Mouse (Mus musculus): ENCODE results near the gene App.

App gene

GRCm38 (mm10) chr16:85173373-85174081 lies at the start of gene App:
App (minus strand) TSS chr16:85173766.
- peak; percentile 92 for DNase-seq (ENCODE audit: low spot score in 2 of 2)

- peak; percentile 34 to 56 for DNase-seq (ENCODE audit: low spot score in 2 of 2)
Observed at GRCm38 (mm10) chr16:85215846-85216245, 42.3 kb upstream of the App start.

GRCm38 (mm10) chr16:85215173-85215572 lies 41.6 kb upstream of the App start:
- DNase-seq (ENCODE audit: low spot score in 2 of 2) = no peak

- DNase-seq (ENCODE audit: low spot score in 2 of 2) = no peak
Observed at GRCm38 (mm10) chr16:85195622-85196021, 22.1 kb upstream of the App start.

- no peak for DNase-seq (ENCODE audit: low spot score in 2 of 2)
Observed at GRCm38 (mm10) chr16:85195167-85195566, 21.6 kb upstream of the App start.

GRCm38 (mm10) chr16:85181502-85181901 lies 7.9 kb upstream of the App start:
- DNase-seq (ENCODE audit: low spot score in 2 of 2) = no peak

GRCm38 (mm10) chr16:85180710-85181109 lies 7.1 kb upstream of the App start:
- DNase-seq (ENCODE audit: low spot score in 2 of 2) = no peak

- DNase-seq (ENCODE audit: low spot score in 2 of 2) = no peak
Observed at GRCm38 (mm10) chr16:85176666-85177065, 3.1 kb upstream of the App start.

GRCm38 (mm10) chr16:85172571-85173372 lies 794 bp downstream of the App start:
- peak; percentile 47 to 50 for DNase-seq (ENCODE audit: low spot score in 2 of 2)

GRCm38 (mm10) chr16:85171976-85172570 lies 1.5 kb downstream of the App start:
- DNase-seq (ENCODE audit: low spot score in 2 of 2) = peak; percentile 48 to 72

- peak in 1 of 2 experiments; percentile 37 for DNase-seq (ENCODE audit: low spot score in 2 of 2)
Observed at GRCm38 (mm10) chr16:85170826-85171510, 2.6 kb downstream of the App start.

- no peak for DNase-seq (ENCODE audit: low spot score in 2 of 2)
Observed at GRCm38 (mm10) chr16:85168821-85169220, 4.7 kb downstream of the App start.

- DNase-seq (ENCODE audit: low spot score in 2 of 2) = no peak
Observed at GRCm38 (mm10) chr16:85166205-85166604, 7.4 kb downstream of the App start.

GRCm38 (mm10) chr16:85165631-85166030 lies 7.9 kb downstream of the App start:
- DNase-seq (ENCODE audit: low spot score in 2 of 2) = no peak

GRCm38 (mm10) chr16:85165177-85165576 lies 8.4 kb downstream of the App start:
- no peak for DNase-seq (ENCODE audit: low spot score in 2 of 2)

- no peak for DNase-seq (ENCODE audit: low spot score in 2 of 2)
Observed at GRCm38 (mm10) chr16:85162779-85163178, 10.8 kb downstream of the App start.

GRCm38 (mm10) chr16:85160140-85160539 lies 13.4 kb downstream of the App start:
- DNase-seq (ENCODE audit: low spot score in 2 of 2) = no peak

- no peak for DNase-seq (ENCODE audit: low spot score in 2 of 2)
Observed at GRCm38 (mm10) chr16:85157796-85158546, 15.6 kb downstream of the App start.

GRCm38 (mm10) chr16:85157156-85157555 lies 16.4 kb downstream of the App start:
- DNase-seq (ENCODE audit: low spot score in 2 of 2) = no peak

- DNase-seq (ENCODE audit: low spot score in 2 of 2) = no peak
Observed at GRCm38 (mm10) chr16:85155836-85156235, 17.7 kb downstream of the App start.

- no peak for DNase-seq (ENCODE audit: low spot score in 2 of 2)
Observed at GRCm38 (mm10) chr16:85152457-85152856, 21.1 kb downstream of the App start.
